Mouse (Mus musculus) forebrain, embryonic 15.5 days (tissue): Measurements from ENCODE around the gene Sf3a3. TPM values are rescaled to one million over a fixed set of nuclear protein-coding genes. Genes with fewer than 3 reads are reported as not detected.
A peak's percentile ranks its signal among the peaks of the same experiment; 100 is the strongest.
"Not testable (repeated sequence)": the region's sequence is repeated elsewhere in the genome, so short reads cannot be mapped to it uniquely, and the experiment has no call there.

ENCODE experiments used
- ATAC-seq: fragments of 200-750 bp; cut with Nextera tagmentation; replicated peaks from 2 replicates; pipeline ENCODE4 v1.8.0; 2017; ENCODE audit warnings: mild to moderate bottlenecking, moderate TSS enrichment, moderate library complexity
- H3K27ac ChIP-seq: fragments of 300-500 bp; sonication (generic); replicated peaks from 2 replicates; pipeline ENCODE4 v1.5.1; 2015; ENCODE audit warnings: mild to moderate bottlenecking, inconsistent platforms
- H3K27me3 ChIP-seq: fragments of 300-500 bp; sonication (generic); 2 replicates; pipeline ENCODE4 v1.6.1; 2015; ENCODE audit warnings: inconsistent platforms
- H3K36me3 ChIP-seq: fragments of 300-500 bp; sonication (generic); 2 replicates; pipeline ENCODE4 v1.6.1; 2015; ENCODE audit warnings: mild to moderate bottlenecking, inconsistent platforms
- H3K4me1 ChIP-seq: fragments of 300-500 bp; sonication (generic); 2 replicates; pipeline ENCODE4 v1.6.1; 2015; ENCODE audit warnings: inconsistent platforms
- H3K4me2 ChIP-seq: fragments of 300-500 bp; sonication (generic); replicated peaks from 2 replicates; pipeline ENCODE4 v1.6.1; 2015; ENCODE audit warnings: mild to moderate bottlenecking, inconsistent platforms
- H3K4me3 ChIP-seq: fragments of 300-500 bp; sonication (generic); 2 replicates; pipeline ENCODE4 v1.5.1; 2015; ENCODE audit warnings: mild to moderate bottlenecking, inconsistent platforms
- H3K9ac ChIP-seq: fragments of 300-500 bp; sonication (generic); replicated peaks from 2 replicates; pipeline ENCODE4 v1.6.1; 2015; ENCODE audit warnings: mild to moderate bottlenecking, inconsistent platforms
- H3K9me3 ChIP-seq: fragments of 300-500 bp; sonication (generic); 2 replicates; pipeline ENCODE4 v1.6.1; 2016; ENCODE audit warnings: inconsistent platforms
- WGBS: fragments of 180-500 bp; shearing (Covaris S2); methylation state at CpG from one replicate; pipeline ENCODE4 v1.1.7; 2015; ENCODE audit warnings: mixed read lengths; 5-methylcytosine and 5-hydroxymethylcytosine counted together
- polyA plus RNA-seq: library from polyadenylated mRNA; unstranded; fragments of >200 nt; fragmentation: Nextera tagmentation; extraction: Ambion mirVana; gene quantifications from 2 replicates; pipeline ENCODE4 v1.2.1, GENCODE M21; 2015

The Sf3a3 gene
- polyA plus RNA-seq, 1 experiment from 2014 or later, result 133 TPM

DNA sequence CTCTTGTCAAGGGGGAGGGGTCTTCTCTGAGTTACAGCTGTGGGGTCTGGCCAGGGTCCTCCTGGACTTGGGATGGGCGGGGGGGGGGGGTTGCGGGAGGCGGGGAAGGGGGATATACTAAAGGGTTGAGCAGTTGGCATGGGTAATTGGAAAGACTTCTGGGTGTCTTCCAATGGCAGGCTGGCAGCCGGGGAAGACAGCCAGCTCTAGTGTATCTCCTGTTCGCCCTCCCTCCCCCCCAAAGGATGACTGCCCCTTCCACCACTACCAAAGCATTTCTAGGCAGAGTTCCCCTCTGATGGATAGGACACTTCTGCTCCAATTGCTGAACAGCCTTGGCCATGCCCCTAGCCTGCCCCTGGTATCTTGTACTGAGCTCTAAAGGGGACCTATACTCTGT lies 12.7 kb upstream of the Sf3a3 start:
- Histone ChIP-seq H3K9ac (no peak overlapping the region), H3K4me3 (no peak overlapping the region), H3K27ac (no peak overlapping the region), H3K27me3 (no peaks in the 10 kb centered on the region), H3K36me3 (no peaks in the 10 kb centered on the region), H3K4me1 (peaks cover 47% of the 10 kb centered on the region), H3K9me3 (no peaks in the 10 kb centered on the region), H3K4me2 (peak overlapping the region; percentile 98)
- ATAC-seq, result no peak
- 21% methylated on average over 4 of the region's 5 CpGs for WGBS

- H3K36me3 ChIP-seq, result no peaks in the 10 kb centered on the region
- H3K9ac ChIP-seq, result no peak overlapping the region
- no peak overlapping the region for H3K4me2 ChIP-seq
- H3K27ac ChIP-seq, result peak overlapping the region; percentile 29; the same call in 1 of the 2 replicates
- no peaks in the 10 kb centered on the region for H3K27me3 ChIP-seq
- peaks cover 49% of the 10 kb centered on the region for H3K4me1 ChIP-seq
- WGBS, result 46% methylated on average over 2 of the region's 2 CpGs
- ATAC-seq, result no peak
- H3K4me3 ChIP-seq, result no peak overlapping the region
- no peaks in the 10 kb centered on the region for H3K9me3 ChIP-seq
Observed at GRCm38 (mm10) chr4:124703406-124703805, 11.2 kb upstream of the Sf3a3 start.

GRCm38 (mm10) chr4:124703881-124704796 lies 10.4 kb upstream of the Sf3a3 start:
- peaks cover 56% of the 10 kb centered on the region for H3K4me1 ChIP-seq
- H3K9ac ChIP-seq, result 0 out of 2 replicates have a peak overlapping the region, but pooled peaks have one; percentile 7
- 0 out of 2 replicates have a peak, but pooled peaks cover under 1% of the 10 kb centered on the region for H3K27me3 ChIP-seq
- ATAC-seq, result no peak
- no peaks in the 10 kb centered on the region for H3K9me3 ChIP-seq
- WGBS, result 3% methylated on average over 6 of the region's 6 CpGs
- H3K27ac ChIP-seq, result peak overlapping the region; percentile 29
- 0 out of 2 replicates have a peak overlapping the region, but pooled peaks have one; percentile 5 for H3K4me2 ChIP-seq
- H3K36me3 ChIP-seq, result no peaks in the 10 kb centered on the region
- H3K4me3 ChIP-seq, result no peak overlapping the region

- 0 out of 2 replicates have a peak overlapping the region, but pooled peaks have one; percentile 7 for H3K9ac ChIP-seq
- H3K27ac ChIP-seq, result peak overlapping the region; percentile 29
- WGBS, result 23% methylated on average over 11 of the region's 11 CpGs
- no peak for ATAC-seq
- no peaks in the 10 kb centered on the region for H3K36me3 ChIP-seq
- H3K4me2 ChIP-seq, result 0 out of 2 replicates have a peak overlapping the region, but pooled peaks have one; percentile 5
- H3K27me3 ChIP-seq, result peaks cover 7% of the 10 kb centered on the region; the same call in 1 of the 2 replicates
- H3K4me3 ChIP-seq, result no peak overlapping the region
- H3K4me1 ChIP-seq, result peaks cover 54% of the 10 kb centered on the region
- H3K9me3 ChIP-seq, result no peaks in the 10 kb centered on the region
Observed at GRCm38 (mm10) chr4:124704797-124705474, 9.6 kb upstream of the Sf3a3 start.

DNA sequence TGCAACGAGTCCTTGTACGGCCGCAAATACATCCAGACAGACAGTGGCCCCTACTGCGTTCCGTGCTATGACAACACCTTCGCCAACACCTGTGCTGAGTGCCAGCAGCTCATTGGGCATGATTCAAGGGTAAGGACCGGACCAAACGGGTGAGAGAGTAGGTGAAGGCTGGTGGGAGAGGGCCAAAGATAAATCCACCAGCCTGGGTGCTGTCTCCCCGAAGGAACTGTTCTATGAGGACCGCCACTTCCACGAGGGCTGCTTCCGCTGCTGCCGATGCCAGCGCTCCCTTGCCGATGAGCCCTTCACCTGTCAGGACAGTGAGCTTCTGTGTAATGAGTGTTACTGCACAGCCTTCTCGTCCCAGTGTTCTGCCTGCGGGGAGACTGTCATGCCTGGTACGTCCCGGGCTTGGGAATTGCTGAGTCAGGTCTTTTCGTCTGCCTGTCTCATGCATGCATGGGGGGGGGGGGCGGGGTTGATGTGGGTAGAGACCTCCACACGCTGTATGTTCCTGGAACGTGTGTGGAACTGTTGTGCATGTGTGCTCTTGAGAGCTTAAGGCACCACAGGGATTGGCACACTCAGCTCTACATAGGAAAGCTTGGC lies 8.8 kb upstream of the Sf3a3 start:
- no peak for ATAC-seq
- no peaks in the 10 kb centered on the region for H3K36me3 ChIP-seq
- H3K4me1 ChIP-seq, result peaks cover 46% of the 10 kb centered on the region
- no peak overlapping the region for H3K9ac ChIP-seq
- H3K27me3 ChIP-seq, result peaks cover 12% of the 10 kb centered on the region; the same call in 1 of the 2 replicates
- no peak overlapping the region for H3K4me3 ChIP-seq
- 89% methylated on average over 23 of the region's 23 CpGs for WGBS
- H3K27ac ChIP-seq, result no peak overlapping the region
- H3K4me2 ChIP-seq, result no peak overlapping the region
- no peaks in the 10 kb centered on the region for H3K9me3 ChIP-seq

DNA sequence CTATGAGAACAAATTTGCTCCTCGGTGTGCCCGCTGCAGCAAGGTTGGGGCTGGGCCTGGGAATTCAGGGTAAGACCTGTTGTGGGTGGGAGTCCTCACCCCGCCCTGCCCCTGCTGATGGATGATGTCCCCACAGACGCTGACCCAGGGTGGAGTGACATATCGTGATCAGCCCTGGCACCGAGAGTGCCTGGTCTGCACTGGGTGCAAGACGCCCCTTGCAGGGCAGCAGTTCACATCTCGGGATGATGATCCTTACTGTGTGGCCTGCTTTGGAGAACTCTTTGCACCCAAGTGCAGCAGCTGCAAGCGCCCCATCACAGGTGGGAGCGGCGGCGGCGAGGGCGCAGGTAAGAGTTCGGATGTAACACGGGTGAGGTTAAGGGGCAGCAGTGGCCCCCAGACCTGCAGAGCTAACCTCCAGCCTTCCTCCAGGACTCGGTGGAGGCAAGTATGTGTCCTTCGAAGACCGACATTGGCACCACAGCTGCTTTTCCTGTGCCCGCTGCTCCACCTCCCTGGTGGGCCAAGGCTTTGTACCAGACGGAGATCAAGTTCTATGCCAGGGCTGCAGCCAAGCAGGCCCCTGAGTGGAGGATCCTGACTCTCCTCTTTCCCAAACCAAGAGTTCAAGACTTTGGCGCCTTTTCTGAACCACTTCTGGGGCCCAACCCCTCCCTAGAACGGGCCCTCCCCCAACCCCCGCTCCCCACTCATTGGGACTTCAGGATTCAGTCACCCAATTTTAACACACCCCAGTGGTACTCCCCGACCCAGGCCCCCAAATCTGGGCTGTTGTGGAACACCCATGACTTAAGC lies 7.0 kb upstream of the Sf3a3 start:
- not testable (repeated sequence) for H3K4me3 ChIP-seq, H3K36me3 ChIP-seq, ATAC-seq, H3K4me2 ChIP-seq, H3K9ac ChIP-seq, H3K27ac ChIP-seq, H3K9me3 ChIP-seq
- Histone ChIP-seq H3K4me1 (peaks cover 29% of the 10 kb centered on the region), H3K27me3 (peaks cover 12% of the 10 kb centered on the region; the same call in 1 of the 2 replicates)
- WGBS, result 90% methylated on average over 24 of the region's 25 CpGs

- not testable (repeated sequence) for H3K36me3 ChIP-seq, H3K9ac ChIP-seq, H3K4me3 ChIP-seq, H3K4me2 ChIP-seq, ATAC-seq, H3K9me3 ChIP-seq
- peak overlapping the region; percentile 48 for H3K27ac ChIP-seq
- 16% methylated on average over 1 of the region's 1 CpGs for WGBS
- peaks cover 12% of the 10 kb centered on the region; the same call in 1 of the 2 replicates for H3K27me3 ChIP-seq
- peaks cover 29% of the 10 kb centered on the region for H3K4me1 ChIP-seq
Observed at GRCm38 (mm10) chr4:124708200-124708517, 6.4 kb upstream of the Sf3a3 start.

GRCm38 (mm10) chr4:124708518-124709477 lies 5.8 kb upstream of the Sf3a3 start:
- peak overlapping the region; percentile 30 for H3K4me3 ChIP-seq
- H3K4me2 ChIP-seq, result peak overlapping the region; percentile 57
- peak overlapping the region; percentile 38 for H3K9ac ChIP-seq
- H3K36me3 ChIP-seq, result no peaks in the 10 kb centered on the region
- WGBS, result 3% methylated on average over 41 of the region's 41 CpGs
- peak; percentile 38 for ATAC-seq
- H3K27me3 ChIP-seq, result peaks cover 12% of the 10 kb centered on the region; the same call in 1 of the 2 replicates
- H3K9me3 ChIP-seq, result no peaks in the 10 kb centered on the region
- peaks cover 22% of the 10 kb centered on the region for H3K4me1 ChIP-seq
- H3K27ac ChIP-seq, result peak overlapping the region; percentile 48

DNA sequence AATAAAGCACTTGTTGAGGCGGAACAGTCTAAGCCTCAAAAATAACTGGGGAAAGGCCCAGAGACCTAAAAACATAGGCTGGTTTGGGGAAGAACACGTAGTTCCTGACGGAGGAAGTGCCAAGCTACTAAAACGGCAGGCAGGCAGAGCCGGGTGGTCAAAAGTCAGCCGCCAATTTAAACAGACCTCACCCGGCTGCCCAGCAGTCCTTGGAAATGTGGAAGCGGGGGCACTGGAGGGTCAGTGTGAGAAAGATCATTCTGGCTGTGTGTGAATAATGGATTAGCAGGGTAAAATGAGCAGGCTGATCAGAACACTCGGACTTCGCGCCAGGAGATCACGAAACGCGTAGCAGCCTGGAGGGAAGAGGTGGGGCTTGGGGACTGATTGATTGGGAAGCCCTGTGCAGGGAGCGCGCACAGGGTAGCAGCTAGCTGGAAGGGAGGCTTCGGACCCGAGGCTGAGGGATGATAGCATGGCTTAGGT lies 4.6 kb upstream of the Sf3a3 start:
- WGBS, result 5% methylated on average over 18 of the region's 18 CpGs
- Histone ChIP-seq H3K27me3 (peaks cover 12% of the 10 kb centered on the region; the same call in 1 of the 2 replicates), H3K4me2 (0 out of 2 replicates have a peak overlapping the region, but pooled peaks have one; percentile 3), H3K9me3 (no peaks in the 10 kb centered on the region), H3K9ac (no peak overlapping the region), H3K27ac (no peak overlapping the region), H3K4me1 (peaks cover 13% of the 10 kb centered on the region), H3K4me3 (no peak overlapping the region), H3K36me3 (no peaks in the 10 kb centered on the region)
- ATAC-seq, result no peak

GRCm38 (mm10) chr4:124710776-124711291 lies 3.7 kb upstream of the Sf3a3 start:
- no peak overlapping the region for H3K4me3 ChIP-seq

More at GRCm38 (mm10) chr4:124710776-124711291, 3.7 kb upstream of the Sf3a3 start:
- 0 out of 2 replicates have a peak, but pooled peaks cover 1% of the 10 kb centered on the region for H3K36me3 ChIP-seq
- H3K27ac ChIP-seq, result no peak overlapping the region
- no peak overlapping the region for H3K9ac ChIP-seq
- no peak overlapping the region for H3K4me2 ChIP-seq
- WGBS, result 9% methylated on average over 5 of the region's 5 CpGs
- no peaks in the 10 kb centered on the region for H3K9me3 ChIP-seq
- peaks cover 12% of the 10 kb centered on the region; the same call in 1 of the 2 replicates for H3K27me3 ChIP-seq
- ATAC-seq, result no peak
- H3K4me1 ChIP-seq, result peaks cover 21% of the 10 kb centered on the region
